Mouse (Mus musculus): Measurements from ENCODE around the gene Ddx39. TPM values are rescaled to one million over a fixed set of nuclear protein-coding genes. Genes with fewer than 3 reads are reported as not detected.

The Ddx39 gene
- polyA plus RNA-seq, 1 experiment from 2014 or later, result 75.5 TPM

GRCm38 (mm10) chr8:83738949-83739710 is 24.2 kb downstream of the Ddx39 start:
- Histone ChIP-seq H3K9ac (ENCODE audit: low read depth, low read length) (no peak overlapping the region), H3K4me3 (ENCODE audit: low read depth, low read length) (0 out of 2 replicates have a peak overlapping the region, but pooled peaks have one; percentile 5), H3K4me1 (replicated peaks; ENCODE audit: control insufficient read depth, insufficient read depth, low read length) (0 out of 2 replicates have a peak, but pooled peaks cover 3% of the 10 kb centered on the region), H3K9me3 (ENCODE audit: control insufficient read depth) (no peaks in the 10 kb centered on the region), H3K36me3 (ENCODE audit: control insufficient read depth, insufficient read depth) (no peaks in the 10 kb centered on the region), H3K27ac (ENCODE audit: low read depth, low read length) (peak overlapping the region; percentile 81; the same call in 1 of the 2 replicates), H3K4me2 (replicated peaks; ENCODE audit: low read depth) (peak overlapping the region; percentile 88), H3K27me3 (replicated peaks; ENCODE audit: control insufficient read depth, insufficient read depth, low read length) (no peaks in the 10 kb centered on the region)
- WGBS, result 64% methylated on average over 10 of the region's 10 CpGs
- TF ChIP-seq CTCF (IDR thresholded peaks at IDR 0.05; ENCODE audit: low read depth), result no peak
- ATAC-seq, result 0 out of 2 replicates have a peak, but pooled peaks have one; percentile 5

- peak; percentile 48 for ATAC-seq
- peak overlapping the region; percentile 59 for H3K4me3 ChIP-seq (ENCODE audit: low read depth, low read length)
- H3K9me3 ChIP-seq (ENCODE audit: control insufficient read depth), result no peaks in the 10 kb centered on the region
- H3K27ac ChIP-seq (ENCODE audit: low read depth, low read length), result peak overlapping the region; percentile 81
- TF ChIP-seq CTCF (IDR thresholded peaks at IDR 0.05; ENCODE audit: low read depth), result no peak
- no peaks in the 10 kb centered on the region for H3K36me3 ChIP-seq (ENCODE audit: control insufficient read depth, insufficient read depth)
- 0 out of 2 replicates have a peak, but pooled peaks cover 3% of the 10 kb centered on the region for H3K4me1 ChIP-seq (replicated peaks; ENCODE audit: control insufficient read depth, insufficient read depth, low read length)
- no peaks in the 10 kb centered on the region for H3K27me3 ChIP-seq (replicated peaks; ENCODE audit: control insufficient read depth, insufficient read depth, low read length)
- 21% methylated on average over 8 of the region's 8 CpGs for WGBS
- H3K4me2 ChIP-seq (replicated peaks; ENCODE audit: low read depth), result peak overlapping the region; percentile 88
- H3K9ac ChIP-seq (ENCODE audit: low read depth, low read length), result 0 out of 2 replicates have a peak overlapping the region, but pooled peaks have one; percentile 65
Observed at GRCm38 (mm10) chr8:83739711-83740468, 24.9 kb downstream of the Ddx39 start.

GRCm38 (mm10) chr8:83740586-83740975 is 25.6 kb downstream of the Ddx39 start:
- no peaks in the 10 kb centered on the region for H3K9me3 ChIP-seq (ENCODE audit: control insufficient read depth)
- no peak for TF ChIP-seq CTCF (IDR thresholded peaks at IDR 0.05; ENCODE audit: low read depth)
- 0 out of 2 replicates have a peak, but pooled peaks cover 3% of the 10 kb centered on the region for H3K4me1 ChIP-seq (replicated peaks; ENCODE audit: control insufficient read depth, insufficient read depth, low read length)
- no peaks in the 10 kb centered on the region for H3K36me3 ChIP-seq (ENCODE audit: control insufficient read depth, insufficient read depth)
- H3K27ac ChIP-seq (ENCODE audit: low read depth, low read length), result peak overlapping the region; percentile 81; the same call in 1 of the 2 replicates
- no peak; the same call in 1 of the 2 replicates for ATAC-seq
- H3K9ac ChIP-seq (ENCODE audit: low read depth, low read length), result peak overlapping the region; percentile 65
- H3K27me3 ChIP-seq (replicated peaks; ENCODE audit: control insufficient read depth, insufficient read depth, low read length), result no peaks in the 10 kb centered on the region
- H3K4me3 ChIP-seq (ENCODE audit: low read depth, low read length), result peak overlapping the region; percentile 59
- WGBS, result 21% methylated on average over 3 of the region's 3 CpGs
- H3K4me2 ChIP-seq (replicated peaks; ENCODE audit: low read depth), result peak overlapping the region; percentile 88

- H3K27ac ChIP-seq (ENCODE audit: low read depth, low read length), result peak within 1 kb of the TSS; percentile 81
- H3K4me2 ChIP-seq (replicated peaks; ENCODE audit: low read depth), result peak within 1 kb of the TSS; percentile 88
- H3K9me3 ChIP-seq (ENCODE audit: control insufficient read depth), result no peaks in the 10 kb centered on the region
- H3K4me1 ChIP-seq (replicated peaks; ENCODE audit: control insufficient read depth, insufficient read depth, low read length), result 0 out of 2 replicates have a peak, but pooled peaks cover 3% of the 10 kb centered on the region
- WGBS, result 2% methylated on average over 51 of the region's 56 CpGs
- H3K4me3 ChIP-seq (ENCODE audit: low read depth, low read length), result peak within 1 kb of the TSS; percentile 59
- no peaks in the 10 kb centered on the region for H3K36me3 ChIP-seq (ENCODE audit: control insufficient read depth, insufficient read depth)
- TF ChIP-seq CTCF (IDR thresholded peaks at IDR 0.05; ENCODE audit: low read depth), result peak; percentile 16; the same call in 1 of the 2 replicates
- H3K9ac ChIP-seq (ENCODE audit: low read depth, low read length), result peak within 1 kb of the TSS; percentile 65
- ATAC-seq, result peak; percentile 58
- no peaks in the 10 kb centered on the region for H3K27me3 ChIP-seq (replicated peaks; ENCODE audit: control insufficient read depth, insufficient read depth, low read length)
Observed at GRCm38 (mm10) chr8:83740976-83741741, 26.2 kb downstream of the Ddx39 start, which contains the start of gene Adgre5. TSS of gene Adgre5 (minus strand) at chr8:83741326.

GRCm38 (mm10) chr8:83741849-83742655 is 27.1 kb downstream of the Ddx39 start:
- WGBS, result 76% methylated on average over 19 of the region's 19 CpGs

More at GRCm38 (mm10) chr8:83741849-83742655, 27.1 kb downstream of the Ddx39 start:
- no peaks in the 10 kb centered on the region for H3K27me3 ChIP-seq (replicated peaks; ENCODE audit: control insufficient read depth, insufficient read depth, low read length)
- no peaks in the 10 kb centered on the region for H3K9me3 ChIP-seq (ENCODE audit: control insufficient read depth)
- H3K36me3 ChIP-seq (ENCODE audit: control insufficient read depth, insufficient read depth), result no peaks in the 10 kb centered on the region
- 0 out of 2 replicates have a peak, but pooled peaks cover 3% of the 10 kb centered on the region for H3K4me1 ChIP-seq (replicated peaks; ENCODE audit: control insufficient read depth, insufficient read depth, low read length)
- no peak overlapping the region for H3K9ac ChIP-seq (ENCODE audit: low read depth, low read length)
- ATAC-seq, result no peak
- TF ChIP-seq CTCF (IDR thresholded peaks at IDR 0.05; ENCODE audit: low read depth), result no peak
- H3K4me3 ChIP-seq (ENCODE audit: low read depth, low read length), result no peak overlapping the region
- peak overlapping the region; percentile 88 for H3K4me2 ChIP-seq (replicated peaks; ENCODE audit: low read depth)
- peak overlapping the region; percentile 81; the same call in 1 of the 2 replicates for H3K27ac ChIP-seq (ENCODE audit: low read depth, low read length)

All from intestine, postnatal 0 days (tissue).